Mouse (Mus musculus): Measurements from ENCODE around the gene Map9.
"Not testable (repeated sequence)": the region's sequence is repeated elsewhere in the genome, so short reads cannot be mapped to it uniquely, and the experiment has no call there.

Map9 gene

GRCm38 (mm10) chr3:82412397-82412796 lies 54.6 kb downstream of the Map9 start:
- DNase-seq (ENCODE audit: low read depth): peak; percentile 22

DNA sequence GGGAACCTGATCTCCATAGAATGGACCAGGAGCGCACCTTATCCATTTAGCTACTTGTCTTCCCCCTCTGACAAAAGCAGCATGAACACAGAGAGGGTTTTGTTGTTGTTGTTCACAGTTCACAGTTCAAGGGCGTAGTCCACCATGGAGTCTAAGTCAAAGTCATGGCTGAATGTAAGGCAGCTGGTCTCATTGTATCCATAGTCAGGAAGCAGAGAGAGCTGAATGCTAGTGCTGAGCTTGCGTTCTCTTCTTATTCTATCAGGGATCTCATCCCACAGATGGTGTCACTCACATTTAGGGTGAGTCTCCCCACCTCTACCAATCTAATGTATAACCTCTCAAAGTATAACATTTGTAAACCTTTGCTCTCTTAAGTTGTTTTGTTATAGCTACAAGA lies 60.1 kb downstream of the Map9 start:
- DNase-seq (ENCODE audit: low read depth): no peak

DNA sequence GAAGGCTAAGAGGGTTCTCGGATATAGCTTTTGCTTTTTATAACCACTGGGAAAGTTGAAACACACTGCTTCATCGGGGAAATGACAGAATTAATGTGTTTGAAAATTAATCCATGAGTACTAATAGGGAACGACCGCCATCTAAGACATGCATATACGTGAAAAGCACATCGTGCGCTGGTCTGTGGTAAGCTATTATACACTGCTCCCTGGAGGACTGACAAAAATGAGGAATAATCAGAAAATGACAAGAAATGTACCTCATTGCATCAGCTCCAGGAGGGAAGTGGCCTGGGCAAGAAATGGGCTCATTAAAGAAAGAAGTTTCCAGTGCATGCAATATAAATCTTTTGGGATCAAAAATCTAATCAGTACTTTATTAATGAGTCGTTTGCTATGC lies 77.5 kb downstream of the Map9 start:
- no peak for DNase-seq (ENCODE audit: low read depth)

- no peak for DNase-seq (ENCODE audit: low read depth)
Measured at GRCm38 (mm10) chr3:82440976-82441375, 83.1 kb downstream of the Map9 start.

DNA sequence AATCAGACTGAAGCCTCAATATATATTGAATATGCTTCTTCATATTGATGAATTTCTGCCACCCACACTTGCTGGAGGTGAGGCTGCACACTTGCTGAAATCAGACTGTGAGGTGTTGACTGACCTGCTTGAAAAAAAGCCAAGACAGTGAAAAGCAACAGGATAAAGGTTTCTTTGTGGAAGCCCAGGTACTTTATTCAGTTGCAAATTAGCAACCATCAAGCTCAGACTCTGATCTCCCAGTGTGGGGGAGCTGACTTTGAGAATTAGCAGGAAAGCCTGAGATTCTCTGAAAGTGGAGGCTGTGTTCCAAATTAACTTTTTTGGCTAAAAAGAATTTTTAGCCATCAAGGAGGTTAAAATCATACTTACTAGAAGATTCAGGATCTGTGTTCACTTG lies 83.8 kb downstream of the Map9 start:
- DNase-seq (ENCODE audit: low read depth): not testable (repeated sequence)
